Mouse (Mus musculus): ENCODE measurements around the gene Arf1. TPM values are rescaled to one million over a fixed set of nuclear protein-coding genes. Genes with fewer than 3 reads are reported as not detected.
A peak's percentile ranks its signal among the peaks of the same experiment; 100 is the strongest.
"Not testable (repeated sequence)": the region's sequence is repeated elsewhere in the genome, so short reads cannot be mapped to it uniquely, and the experiment has no call there.

Arf1 gene
- polyA plus RNA-seq, 1 experiment from 2014 or later: 257 TPM

- Histone ChIP-seq H3K4me3 (ENCODE audit: low read depth, low read length) (no peak overlapping the region), H3K27ac (ENCODE audit: low read length) (no peak overlapping the region), H3K9ac (ENCODE audit: low read depth, low read length) (no peak overlapping the region), H3K9me3 (replicated peaks; ENCODE audit: control insufficient read depth, low read length) (no peaks in the 10 kb centered on the region), H3K4me2 (ENCODE audit: low read depth, low read length) (no peak overlapping the region), H3K4me1 (ENCODE audit: control insufficient read depth, low read depth, low read length) (peaks cover 51% of the 10 kb centered on the region), H3K36me3 (ENCODE audit: control insufficient read depth, insufficient read depth) (peaks cover 16% of the 10 kb centered on the region; the same call in 1 of the 2 replicates), H3K27me3 (ENCODE audit: control insufficient read depth, insufficient read depth, low read depth, low read length) (no peaks in the 10 kb centered on the region)
- ATAC-seq (ENCODE audit: low read depth): no peak
Measured at GRCm38 (mm10) chr11:59221604-59222003, 6.5 kb downstream of the Arf1 start.

GRCm38 (mm10) chr11:59219064-59219463 lies 9.0 kb downstream of the Arf1 start:
- 0 out of 2 replicates have a peak, but pooled peaks have one; percentile 19 for ATAC-seq (ENCODE audit: low read depth)
- Histone ChIP-seq H3K4me3 (ENCODE audit: low read depth, low read length) (no peak overlapping the region), H3K27ac (ENCODE audit: low read length) (no peak overlapping the region), H3K9me3 (replicated peaks; ENCODE audit: control insufficient read depth, low read length) (no peaks in the 10 kb centered on the region), H3K4me1 (ENCODE audit: control insufficient read depth, low read depth, low read length) (peaks cover 27% of the 10 kb centered on the region), H3K9ac (ENCODE audit: low read depth, low read length) (no peak overlapping the region), H3K4me2 (ENCODE audit: low read depth, low read length) (no peak overlapping the region), H3K36me3 (ENCODE audit: control insufficient read depth, insufficient read depth) (peaks cover 24% of the 10 kb centered on the region; the same call in 1 of the 2 replicates), H3K27me3 (ENCODE audit: control insufficient read depth, insufficient read depth, low read depth, low read length) (no peaks in the 10 kb centered on the region)

- peaks cover 21% of the 10 kb centered on the region for H3K4me1 ChIP-seq (ENCODE audit: control insufficient read depth, low read depth, low read length)
- H3K27me3 ChIP-seq (ENCODE audit: control insufficient read depth, insufficient read depth, low read depth, low read length): no peaks in the 10 kb centered on the region
- H3K4me3 ChIP-seq (ENCODE audit: low read depth, low read length): no peak overlapping the region
- H3K36me3 ChIP-seq (ENCODE audit: control insufficient read depth, insufficient read depth): peaks cover 21% of the 10 kb centered on the region; the same call in 1 of the 2 replicates
- H3K27ac ChIP-seq (ENCODE audit: low read length): no peak overlapping the region
- H3K4me2 ChIP-seq (ENCODE audit: low read depth, low read length): no peak overlapping the region
- no peak overlapping the region for H3K9ac ChIP-seq (ENCODE audit: low read depth, low read length)
- WGBS (ENCODE audit: insufficient replicate concordance): 80% methylated on average over 4 of the region's 4 CpGs
- no peaks in the 10 kb centered on the region for H3K9me3 ChIP-seq (replicated peaks; ENCODE audit: control insufficient read depth, low read length)
- ATAC-seq (ENCODE audit: low read depth): no peak
Measured at GRCm38 (mm10) chr11:59218389-59218998, 9.6 kb downstream of the Arf1 start.

- WGBS (ENCODE audit: insufficient replicate concordance): 22% methylated on average over 3 of the region's 3 CpGs
- ATAC-seq (ENCODE audit: low read depth): no peak
- Histone ChIP-seq H3K27me3 (ENCODE audit: control insufficient read depth, insufficient read depth, low read depth, low read length) (no peaks in the 10 kb centered on the region), H3K27ac (ENCODE audit: low read length) (no peak overlapping the region), H3K4me1 (ENCODE audit: control insufficient read depth, low read depth, low read length) (peaks cover 12% of the 10 kb centered on the region), H3K4me2 (ENCODE audit: low read depth, low read length) (no peak overlapping the region), H3K9me3 (replicated peaks; ENCODE audit: control insufficient read depth, low read length) (no peaks in the 10 kb centered on the region), H3K9ac (ENCODE audit: low read depth, low read length) (no peak overlapping the region), H3K36me3 (ENCODE audit: control insufficient read depth, insufficient read depth) (peaks cover 28% of the 10 kb centered on the region), H3K4me3 (ENCODE audit: low read depth, low read length) (no peak overlapping the region)
Measured at GRCm38 (mm10) chr11:59216955-59217354, 11.1 kb downstream of the Arf1 start.

GRCm38 (mm10) chr11:59212892-59213494 lies 15.1 kb downstream of the Arf1 start:
- 84% methylated on average over 12 of the region's 12 CpGs for WGBS (ENCODE audit: insufficient replicate concordance)
- Histone ChIP-seq H3K36me3 (ENCODE audit: control insufficient read depth, insufficient read depth) (peaks cover 36% of the 10 kb centered on the region), H3K9me3 (replicated peaks; ENCODE audit: control insufficient read depth, low read length) (no peaks in the 10 kb centered on the region), H3K4me3 (ENCODE audit: low read depth, low read length) (no peak overlapping the region), H3K27me3 (ENCODE audit: control insufficient read depth, insufficient read depth, low read depth, low read length) (no peaks in the 10 kb centered on the region), H3K4me2 (ENCODE audit: low read depth, low read length) (no peak overlapping the region), H3K27ac (ENCODE audit: low read length) (no peak overlapping the region), H3K9ac (ENCODE audit: low read depth, low read length) (no peak overlapping the region), H3K4me1 (ENCODE audit: control insufficient read depth, low read depth, low read length) (peaks cover 22% of the 10 kb centered on the region)
- no peak for ATAC-seq (ENCODE audit: low read depth)

DNA sequence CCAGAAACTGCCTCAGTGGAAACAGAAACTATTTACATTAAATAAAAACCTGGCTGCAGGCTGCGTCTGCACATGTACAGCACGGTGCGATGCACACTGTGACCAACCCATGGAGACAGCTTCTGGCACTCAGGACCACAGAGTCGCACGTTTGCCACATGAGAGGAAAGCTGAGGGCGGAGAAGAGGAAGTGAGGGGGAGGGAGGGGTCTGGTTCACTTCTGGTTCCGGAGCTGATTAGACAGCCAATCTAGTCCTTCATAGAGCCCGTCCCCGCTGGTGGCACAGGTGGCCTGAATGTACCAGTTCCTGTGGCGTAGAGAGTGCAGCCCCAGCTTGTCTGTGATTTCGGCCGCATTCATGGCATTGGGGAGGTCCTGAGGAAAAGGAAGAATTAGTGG lies 15.8 kb downstream of the Arf1 start:
- H3K4me2 ChIP-seq (ENCODE audit: low read depth, low read length); H3K27me3 ChIP-seq (ENCODE audit: control insufficient read depth, insufficient read depth, low read depth, low read length); H3K4me3 ChIP-seq (ENCODE audit: low read depth, low read length); H3K27ac ChIP-seq (ENCODE audit: low read length); H3K9me3 ChIP-seq (replicated peaks; ENCODE audit: control insufficient read depth, low read length); H3K9ac ChIP-seq (ENCODE audit: low read depth, low read length); ATAC-seq (ENCODE audit: low read depth): not testable (repeated sequence)
- 39% methylated on average over 12 of the region's 12 CpGs for WGBS (ENCODE audit: insufficient replicate concordance)
- H3K36me3 ChIP-seq (ENCODE audit: control insufficient read depth, insufficient read depth): peaks cover 36% of the 10 kb centered on the region
- H3K4me1 ChIP-seq (ENCODE audit: control insufficient read depth, low read depth, low read length): peaks cover 29% of the 10 kb centered on the region

DNA sequence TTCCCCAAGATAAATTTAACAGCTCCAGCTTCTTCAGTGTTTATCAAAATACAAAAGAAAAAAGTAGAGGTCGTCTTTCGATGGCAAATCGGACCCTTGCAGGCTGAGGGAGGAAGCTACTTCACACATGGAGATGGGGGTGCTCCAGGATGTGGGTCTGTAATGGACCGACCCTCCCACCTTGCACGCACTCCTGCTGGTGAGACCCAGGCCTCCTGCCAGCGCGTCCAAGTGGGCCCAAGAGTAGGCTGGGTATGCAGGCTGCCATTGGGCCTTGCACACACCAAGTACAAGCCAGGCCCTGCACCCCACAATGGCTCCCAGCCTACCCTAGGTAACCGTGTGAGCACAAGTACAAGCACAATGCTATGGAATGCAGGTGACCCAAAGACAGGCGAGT lies 16.5 kb downstream of the Arf1 start:
- not testable (repeated sequence) for H3K9ac ChIP-seq (ENCODE audit: low read depth, low read length); H3K4me2 ChIP-seq (ENCODE audit: low read depth, low read length); H3K27me3 ChIP-seq (ENCODE audit: control insufficient read depth, insufficient read depth, low read depth, low read length); H3K9me3 ChIP-seq (replicated peaks; ENCODE audit: control insufficient read depth, low read length); H3K4me3 ChIP-seq (ENCODE audit: low read depth, low read length); H3K27ac ChIP-seq (ENCODE audit: low read length); ATAC-seq (ENCODE audit: low read depth)
- Histone ChIP-seq H3K4me1 (ENCODE audit: control insufficient read depth, low read depth, low read length) (peaks cover 29% of the 10 kb centered on the region), H3K36me3 (ENCODE audit: control insufficient read depth, insufficient read depth) (peaks cover 36% of the 10 kb centered on the region)
- 77% methylated on average over 9 of the region's 9 CpGs for WGBS (ENCODE audit: insufficient replicate concordance)

DNA sequence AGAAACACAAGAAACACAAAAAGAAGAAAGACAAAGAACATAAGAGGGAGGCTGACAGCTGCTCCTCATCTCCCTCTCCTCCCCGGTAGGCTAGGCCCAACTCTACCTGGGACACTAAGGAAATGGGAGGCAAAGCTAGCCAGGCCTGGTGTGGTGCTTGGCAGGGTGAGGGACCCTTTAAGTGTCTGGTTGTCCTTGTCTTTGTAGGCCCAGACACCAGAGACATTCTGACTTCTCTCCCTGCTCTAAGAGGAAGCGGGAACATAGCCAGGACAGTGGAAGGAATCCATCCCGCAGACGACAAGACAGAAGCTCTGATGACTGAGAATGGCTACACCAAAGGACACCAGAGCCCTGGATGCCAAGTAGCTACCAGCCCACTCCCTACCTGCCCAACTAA lies 18.1 kb downstream of the Arf1 start:
- Histone ChIP-seq H3K27ac (ENCODE audit: low read length) (no peak overlapping the region), H3K4me2 (ENCODE audit: low read depth, low read length) (no peak overlapping the region), H3K9ac (ENCODE audit: low read depth, low read length) (no peak overlapping the region), H3K4me3 (ENCODE audit: low read depth, low read length) (no peak overlapping the region), H3K4me1 (ENCODE audit: control insufficient read depth, low read depth, low read length) (peaks cover 29% of the 10 kb centered on the region), H3K27me3 (ENCODE audit: control insufficient read depth, insufficient read depth, low read depth, low read length) (no peaks in the 10 kb centered on the region), H3K36me3 (ENCODE audit: control insufficient read depth, insufficient read depth) (peaks cover 40% of the 10 kb centered on the region), H3K9me3 (replicated peaks; ENCODE audit: control insufficient read depth, low read length) (no peaks in the 10 kb centered on the region)
- no peak for ATAC-seq (ENCODE audit: low read depth)
- 86% methylated on average over 4 of the region's 4 CpGs for WGBS (ENCODE audit: insufficient replicate concordance)

GRCm38 (mm10) chr11:59209580-59209979 lies 18.5 kb downstream of the Arf1 start:
- H3K9ac ChIP-seq (ENCODE audit: low read depth, low read length): no peak overlapping the region
- ATAC-seq (ENCODE audit: low read depth): no peak
- H3K4me1 ChIP-seq (ENCODE audit: control insufficient read depth, low read depth, low read length): peaks cover 29% of the 10 kb centered on the region
- no peaks in the 10 kb centered on the region for H3K9me3 ChIP-seq (replicated peaks; ENCODE audit: control insufficient read depth, low read length)
- 67% methylated on average over 5 of the region's 5 CpGs for WGBS (ENCODE audit: insufficient replicate concordance)
- peak overlapping the region; percentile 99 for H3K4me3 ChIP-seq (ENCODE audit: low read depth, low read length)
- peaks cover 36% of the 10 kb centered on the region for H3K36me3 ChIP-seq (ENCODE audit: control insufficient read depth, insufficient read depth)
- peak overlapping the region; percentile 95; the same call in 1 of the 2 replicates for H3K27ac ChIP-seq (ENCODE audit: low read length)
- H3K27me3 ChIP-seq (ENCODE audit: control insufficient read depth, insufficient read depth, low read depth, low read length): no peaks in the 10 kb centered on the region
- peak overlapping the region; percentile 92 for H3K4me2 ChIP-seq (ENCODE audit: low read depth, low read length)

Measured in liver, embryonic 16.5 days (tissue).